Mouse (Mus musculus) spleen, postnatal 36 days (tissue): Measurements from ENCODE around the gene Ehd3.

ENCODE experiments used
- DNase-seq, 2 experiments: peaks; one replicate each; pipeline ENCODE4 v3.0.0; 2022; ENCODE audit warnings: low spot score in 2 of 2, mixed read lengths in 1 of 2

Gene Ehd3

GRCm38 (mm10) chr17:73803521-73804184, at the start of gene Ehd3:
TSS of gene Ehd3 (plus strand) at chr17:73804134.
- DNase-seq = no peak

DNA sequence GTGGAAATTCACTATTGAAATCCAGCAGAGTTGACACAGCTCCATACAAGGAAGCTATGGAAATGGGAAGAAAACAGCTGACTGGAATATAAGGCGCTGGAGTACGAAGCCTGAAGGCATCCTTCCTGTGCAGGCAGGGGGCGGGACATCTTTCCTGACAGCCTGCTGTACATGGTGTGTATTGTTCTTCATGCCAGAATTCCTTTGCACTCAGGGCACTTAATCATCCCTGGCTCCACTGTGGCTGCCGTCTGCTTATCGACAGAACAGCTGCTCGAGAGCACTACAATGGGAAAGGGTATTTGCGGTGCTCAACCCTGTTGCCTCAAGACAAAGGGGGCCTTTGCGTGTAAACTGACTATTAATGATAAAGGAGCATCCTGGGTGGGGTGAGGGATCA, 33.0 kb upstream of the Ehd3 start:
- DNase-seq = no peak

- DNase-seq = no peak
Measured at GRCm38 (mm10) chr17:73786642-73787311, 17.2 kb upstream of the Ehd3 start.

GRCm38 (mm10) chr17:73790284-73791020, 13.5 kb upstream of the Ehd3 start:
- DNase-seq = no peak

DNA sequence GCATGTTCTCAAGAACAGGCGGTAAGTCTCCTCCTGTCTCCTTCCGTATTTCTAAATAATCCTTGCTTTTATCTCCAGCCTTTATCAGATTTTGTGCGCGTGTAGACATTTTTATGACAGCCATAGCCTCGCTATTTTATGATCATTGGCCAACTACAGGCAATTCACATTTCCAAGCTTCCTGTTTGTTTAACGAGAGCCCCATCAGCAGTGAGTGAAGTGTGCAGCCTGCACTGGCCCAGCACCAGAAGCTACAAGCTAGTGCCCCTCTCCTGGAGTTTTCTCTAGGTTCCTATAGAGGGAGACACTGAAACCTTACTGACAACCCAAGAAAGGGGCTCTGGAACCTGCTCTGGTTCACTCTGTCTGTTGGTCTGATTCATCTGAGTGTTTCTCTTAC, 7.1 kb upstream of the Ehd3 start:
- DNase-seq = no peak

DNA sequence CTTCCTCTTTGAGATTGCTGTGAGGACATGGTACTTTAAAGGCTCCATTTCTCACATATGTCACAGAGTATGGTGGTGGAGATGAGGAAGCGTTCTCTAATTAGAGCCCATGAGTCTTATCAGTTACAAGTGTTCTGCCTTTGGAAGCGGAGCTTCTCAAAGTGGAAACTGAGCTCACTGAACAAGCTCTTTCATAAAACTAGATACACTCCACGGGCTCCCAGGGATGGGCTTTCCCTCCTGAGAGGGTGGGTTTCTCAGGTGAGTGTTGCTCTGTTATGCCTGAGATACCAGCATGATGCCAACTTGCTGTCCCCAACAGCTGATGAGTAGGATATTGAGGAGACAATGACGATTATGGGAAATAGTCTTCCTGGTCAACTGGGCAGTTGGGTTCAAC, 6.2 kb upstream of the Ehd3 start:
- no peak for DNase-seq

DNA sequence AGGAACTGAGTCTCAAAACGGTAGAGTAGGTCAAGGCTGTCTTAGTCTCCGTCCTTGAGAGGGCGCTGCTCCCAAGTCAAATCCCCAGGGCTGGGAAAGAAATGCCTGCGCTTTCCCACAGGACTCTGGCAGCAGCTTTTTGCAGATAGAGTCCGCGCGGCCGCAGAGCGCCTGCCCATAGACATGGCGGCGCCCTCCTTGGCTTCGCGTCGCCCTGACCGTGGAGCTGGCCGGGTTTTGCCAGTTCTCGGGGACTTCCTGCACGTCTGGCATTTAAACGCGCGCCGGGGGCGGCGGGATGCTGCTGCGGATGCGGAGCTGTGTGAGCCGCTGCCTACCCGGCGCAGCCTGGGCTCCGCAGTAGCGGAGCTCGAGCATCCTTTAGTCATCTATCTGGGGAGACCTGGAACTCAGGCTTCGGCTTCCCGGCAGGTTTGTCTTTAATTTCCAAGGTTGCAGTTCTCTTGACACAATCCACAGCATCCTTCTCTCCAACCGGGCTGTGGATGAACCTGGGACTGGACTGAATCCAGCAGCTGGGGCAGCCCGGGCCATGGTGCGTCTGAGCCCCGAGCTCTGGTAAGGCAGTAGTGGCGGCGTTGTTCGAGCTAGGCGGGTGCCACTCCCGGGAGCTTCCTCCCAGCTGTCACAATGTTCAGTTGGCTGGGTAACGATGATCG, 798 bp downstream of the Ehd3 start:
- DNase-seq = peak; percentile 83 to 84

DNA sequence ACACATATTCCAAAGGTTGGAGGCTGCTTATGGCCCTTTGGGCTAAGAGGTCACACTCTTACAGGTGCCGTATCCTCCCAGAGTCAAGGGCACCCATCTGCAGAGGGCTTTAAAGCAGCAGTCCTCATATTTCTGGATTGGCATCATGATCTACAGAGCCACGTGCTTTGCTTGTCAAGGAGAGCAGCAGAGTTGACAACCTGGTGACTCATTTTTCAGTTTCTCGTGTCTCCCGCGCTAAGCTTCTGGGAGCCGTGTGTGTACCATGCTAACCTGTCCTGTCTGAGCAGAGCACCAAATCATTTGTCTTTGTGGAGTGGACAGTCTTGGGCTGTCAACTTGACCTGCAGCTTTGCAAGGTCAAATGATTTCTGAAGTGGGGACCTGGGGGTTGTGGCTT, 2.4 kb downstream of the Ehd3 start:
- DNase-seq = no peak

- no peak for DNase-seq
Measured at GRCm38 (mm10) chr17:73807211-73807610, 3.3 kb downstream of the Ehd3 start.

DNA sequence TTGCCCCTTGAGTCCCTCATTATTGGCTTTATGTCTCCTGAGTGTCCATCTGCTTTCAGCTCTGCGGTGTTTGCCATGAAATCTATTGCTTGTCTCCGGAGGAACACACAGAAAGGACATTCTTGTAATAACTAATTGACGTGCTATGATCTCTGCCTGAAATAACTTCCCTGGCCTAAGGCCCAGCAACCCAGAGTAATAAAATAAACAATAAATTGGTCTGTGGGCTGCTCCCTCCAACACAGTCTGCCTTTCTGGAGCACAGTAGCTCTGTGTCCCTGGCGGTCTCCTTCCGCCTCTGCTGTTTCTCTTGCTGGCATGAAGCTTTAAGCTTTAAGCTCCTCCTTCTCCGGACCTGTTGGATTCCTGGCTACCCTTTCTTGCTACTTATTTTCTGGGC, 4.5 kb downstream of the Ehd3 start:
- DNase-seq = no peak

GRCm38 (mm10) chr17:73810801-73811200, 6.9 kb downstream of the Ehd3 start:
- DNase-seq = no peak

- no peak for DNase-seq
Measured at GRCm38 (mm10) chr17:73811566-73811965, 7.6 kb downstream of the Ehd3 start.

- peak; percentile 54 to 60 for DNase-seq
Measured at GRCm38 (mm10) chr17:73813031-73813660, 9.2 kb downstream of the Ehd3 start.

- peak; percentile 75 to 80 for DNase-seq
Measured at GRCm38 (mm10) chr17:73814500-73815190, 10.7 kb downstream of the Ehd3 start.

DNA sequence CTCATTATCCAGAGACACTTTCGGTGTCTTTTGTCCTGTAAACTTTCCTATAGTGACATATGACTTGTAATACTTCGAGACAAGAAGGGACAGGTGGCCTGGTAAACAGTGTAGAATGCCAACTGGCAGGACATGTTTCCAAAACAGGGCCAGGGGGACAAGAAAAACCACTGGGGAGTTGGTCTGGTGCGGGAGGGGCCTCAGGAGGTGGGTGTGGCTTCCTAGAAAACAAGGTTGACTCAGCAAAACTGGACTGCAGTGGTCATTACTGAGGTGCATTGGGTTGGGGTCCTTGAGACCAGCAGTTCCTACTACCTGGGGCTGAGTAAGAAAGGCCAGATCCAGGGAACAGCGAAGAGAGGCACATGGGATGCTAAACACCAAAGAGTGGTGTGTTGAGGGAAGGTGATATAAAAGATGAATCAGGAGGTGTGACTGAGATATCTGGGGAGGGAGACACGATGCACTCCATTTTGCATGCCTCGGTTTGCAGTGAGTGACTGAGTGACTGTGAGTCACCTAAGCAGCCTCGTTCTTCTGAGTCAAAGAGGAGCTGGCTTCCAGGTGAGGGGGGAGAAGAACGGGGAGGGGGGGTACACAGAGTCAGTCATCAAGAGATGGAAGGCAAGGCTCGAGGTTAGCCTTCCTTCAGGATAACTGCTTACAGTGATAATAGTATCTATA, 13.9 kb downstream of the Ehd3 start:
- no peak for DNase-seq

- DNase-seq = no peak
Measured at GRCm38 (mm10) chr17:73818936-73819335, 15.0 kb downstream of the Ehd3 start.

DNA sequence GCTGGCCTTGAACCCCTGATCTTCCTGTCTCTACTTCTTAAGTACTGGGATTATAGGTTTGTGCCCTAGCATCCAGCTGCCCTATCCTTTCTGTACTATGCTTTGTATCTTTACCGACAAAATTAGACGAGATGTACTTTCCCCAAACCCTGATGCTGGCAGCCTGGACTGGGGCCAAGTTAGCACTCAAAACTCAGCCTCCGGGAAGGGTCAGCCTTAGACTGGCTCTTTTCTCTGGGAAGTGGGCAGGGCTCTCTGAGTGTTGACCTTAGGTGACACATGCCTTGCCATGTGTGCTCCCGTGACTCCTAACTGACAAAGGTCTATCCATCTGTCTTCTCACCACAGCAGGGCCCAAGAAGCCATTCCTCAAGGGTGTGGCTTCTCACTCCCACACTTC, 16.8 kb downstream of the Ehd3 start:
- no peak for DNase-seq

DNA sequence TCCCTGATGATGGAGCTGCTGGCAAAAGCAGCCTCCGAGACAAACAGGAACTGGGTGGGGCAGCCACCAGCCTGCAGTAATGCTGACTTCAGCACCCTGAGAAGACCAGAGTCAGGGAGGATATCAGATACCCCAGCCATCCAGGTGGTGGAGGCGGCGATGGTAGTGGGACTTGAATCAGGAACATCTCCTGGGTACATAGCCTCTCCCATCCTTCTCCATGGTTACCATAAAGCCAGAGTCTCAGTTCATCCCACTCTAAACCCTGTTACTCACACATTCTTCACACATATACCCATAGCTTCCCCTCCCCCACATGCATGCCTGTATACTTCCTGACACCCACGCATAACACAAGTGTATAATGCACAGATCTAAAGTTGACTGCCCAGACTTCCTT, 18.3 kb downstream of the Ehd3 start:
- peak; percentile 48 to 52 for DNase-seq

GRCm38 (mm10) chr17:73823121-73824021, 19.4 kb downstream of the Ehd3 start:
- peak in 1 of 2 experiments; percentile 24 for DNase-seq

DNA sequence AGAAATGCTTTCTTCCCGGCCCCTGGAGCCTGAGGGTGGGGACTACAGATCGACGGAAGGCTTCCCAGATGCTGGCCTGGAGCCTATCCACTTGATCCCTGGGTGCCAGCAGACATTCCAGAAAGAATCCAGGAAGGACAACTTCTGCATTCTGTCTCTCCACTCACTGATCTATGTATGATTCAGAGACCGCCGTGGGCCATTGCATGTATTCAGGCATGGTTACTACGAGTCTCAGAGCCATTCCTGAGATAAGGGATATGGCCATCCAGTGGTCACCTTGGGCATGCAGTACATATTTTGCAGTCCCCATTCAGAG, 20.0 kb downstream of the Ehd3 start:
- DNase-seq = no peak
